Mouse (Mus musculus) adrenal gland, adult (tissue): ENCODE measurements at regions not wholly inside any gene's neighbourhood (a gene's known extent, or its start where the extent isn't known, plus 50 kb on each side); places are given as distances from the start of the nearest gene placed in this dataset.

Source experiments
- DNase-seq, 2 experiments: peaks; one replicate each; pipeline ENCODE4 v3.0.0; 2022 to 2023; ENCODE audit warnings: low spot score in 1 of 2; ENCODE audit not compliant: inconsistent age in 2 of 2

- DNase-seq, result peak in 1 of 2 experiments; percentile 50
These were observed 1909.6 kb upstream of the 5930422O12Rik start for GRCm38 (mm10) chr8:31518903-31519302.

DNA sequence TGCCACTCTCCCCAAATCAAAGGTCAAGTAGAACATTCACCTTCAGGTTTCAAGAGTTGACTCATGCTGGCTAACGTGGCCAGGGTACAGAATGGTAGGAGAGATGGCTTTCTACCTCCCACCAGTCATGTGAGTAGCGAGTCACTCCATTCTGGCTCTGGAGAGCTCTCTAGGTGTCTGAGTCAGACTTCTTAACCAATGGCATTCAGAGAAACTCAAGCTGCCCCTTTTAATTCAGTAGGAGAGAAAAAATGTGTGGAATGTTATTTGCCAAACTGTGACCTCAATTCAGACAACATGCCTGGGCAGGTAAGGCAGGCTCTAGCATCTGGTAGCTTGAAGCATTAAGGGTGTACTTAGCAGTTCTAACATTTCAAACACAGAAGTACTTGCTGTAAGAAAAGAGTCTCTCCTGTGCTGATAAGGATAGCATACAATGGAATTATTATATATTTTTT is 1907.5 kb upstream of the 5930422O12Rik start:
- peak; percentile 33 to 55 for DNase-seq

- no peak for DNase-seq
These were observed 1903.4 kb upstream of the 5930422O12Rik start for GRCm38 (mm10) chr8:31525071-31525470.

DNA sequence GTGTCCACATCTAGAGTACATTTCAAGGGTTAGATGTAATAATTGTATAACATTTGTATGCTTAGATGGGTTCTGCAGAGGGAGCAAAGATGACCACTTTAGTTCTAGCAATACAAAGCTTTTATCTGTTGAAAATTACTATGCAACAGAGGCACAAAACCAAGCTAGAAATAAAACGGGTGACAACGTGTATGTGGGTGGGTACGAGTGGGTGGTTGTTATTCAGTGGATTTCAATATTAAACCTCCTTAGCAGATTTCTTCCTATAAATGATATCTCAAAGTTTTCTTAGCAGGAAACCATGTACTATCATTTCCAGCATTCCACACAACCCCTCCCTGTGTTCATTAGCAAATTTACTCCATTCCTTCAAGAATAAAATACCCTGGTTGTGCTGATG is 1889.3 kb upstream of the 5930422O12Rik start:
- no peak for DNase-seq

DNA sequence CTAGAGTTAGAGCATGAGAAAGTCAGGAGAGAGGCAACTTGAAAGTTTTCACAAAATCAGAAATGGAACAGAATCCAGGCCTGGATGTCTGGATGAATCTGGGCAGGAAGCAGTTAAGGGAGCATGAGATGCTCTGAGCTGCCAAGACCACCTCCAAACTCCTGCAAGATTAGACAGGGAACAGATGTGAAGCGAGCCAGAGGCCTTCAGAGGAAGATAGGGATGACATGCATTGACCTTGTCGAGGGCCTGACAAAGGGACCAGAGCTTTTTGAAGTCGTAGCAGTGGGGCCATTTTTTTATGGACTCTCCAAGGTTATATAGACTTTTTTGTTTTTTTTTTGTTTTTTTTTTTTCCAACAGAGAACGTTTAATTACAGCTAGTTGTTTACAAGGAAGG is 1886.9 kb upstream of the 5930422O12Rik start:
- DNase-seq, result peak; percentile 41 to 72

GRCm38 (mm10) chr8:31574136-31574535 is 1854.4 kb upstream of the 5930422O12Rik start:
- no peak for DNase-seq

DNA sequence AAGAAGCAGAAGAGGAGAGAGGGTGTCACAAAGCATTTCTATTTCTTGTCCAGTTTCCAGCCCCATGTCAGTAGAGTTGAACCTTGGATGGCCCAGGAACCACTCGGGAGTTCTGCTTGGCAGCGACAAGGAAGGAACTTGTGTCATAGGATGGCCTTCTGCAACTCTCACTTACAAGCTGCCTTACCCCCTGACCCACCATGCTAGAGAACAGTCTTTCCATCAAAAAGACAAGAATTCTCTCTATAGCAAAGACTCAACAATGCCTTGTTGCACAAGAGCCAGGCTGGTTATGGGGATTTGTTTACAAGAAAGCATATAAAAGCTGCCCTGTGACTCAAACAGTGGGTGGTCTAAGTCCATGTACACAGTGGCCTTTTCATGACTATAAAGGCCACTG is 1852.4 kb upstream of the 5930422O12Rik start:
- DNase-seq, result no peak

DNA sequence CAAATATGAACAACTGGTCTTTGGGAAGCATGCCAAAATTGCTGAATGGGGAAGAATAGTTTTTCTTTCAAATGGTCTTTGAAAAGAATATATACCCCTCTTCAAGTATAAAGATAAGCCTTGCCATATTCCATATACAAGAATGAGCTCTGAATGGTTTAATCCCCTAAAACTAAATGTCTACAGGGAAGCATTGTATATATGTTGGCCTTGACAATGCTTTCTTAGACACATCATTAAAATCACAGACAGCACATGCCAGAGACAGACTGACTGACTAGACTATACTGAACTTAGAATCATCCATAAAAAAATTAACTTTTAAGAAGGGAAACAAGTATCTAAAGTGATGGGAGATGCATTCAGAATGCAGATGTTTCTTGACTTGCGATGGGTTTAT is 1843.8 kb upstream of the 5930422O12Rik start:
- DNase-seq, result peak in 1 of 2 experiments; percentile 24

DNA sequence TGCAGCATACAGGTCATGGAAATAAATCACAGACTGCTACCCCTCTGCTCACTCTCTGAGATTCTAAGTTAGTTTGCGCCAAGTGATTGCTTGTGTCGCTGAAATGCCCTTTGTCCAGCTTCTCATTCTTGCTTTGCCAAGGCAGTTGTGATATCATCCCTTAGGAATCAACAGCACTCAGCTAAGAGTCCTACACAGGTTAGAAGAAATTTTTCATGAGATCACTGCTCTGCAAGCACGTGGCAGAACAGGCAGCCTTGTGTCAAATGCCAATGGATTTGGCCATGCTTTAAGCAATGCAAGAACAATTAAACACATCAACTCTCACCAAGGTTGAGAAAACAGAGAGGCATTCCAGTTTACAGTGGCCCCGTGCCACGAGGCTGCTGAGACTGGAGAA is 1829.0 kb upstream of the 5930422O12Rik start:
- DNase-seq, result no peak

- DNase-seq, result no peak
These were observed 1827.5 kb upstream of the 5930422O12Rik start for GRCm38 (mm10) chr8:31600979-31601378.

- DNase-seq, result no peak
These were observed 1812.0 kb upstream of the 5930422O12Rik start for GRCm38 (mm10) chr8:31616501-31616900.

DNA sequence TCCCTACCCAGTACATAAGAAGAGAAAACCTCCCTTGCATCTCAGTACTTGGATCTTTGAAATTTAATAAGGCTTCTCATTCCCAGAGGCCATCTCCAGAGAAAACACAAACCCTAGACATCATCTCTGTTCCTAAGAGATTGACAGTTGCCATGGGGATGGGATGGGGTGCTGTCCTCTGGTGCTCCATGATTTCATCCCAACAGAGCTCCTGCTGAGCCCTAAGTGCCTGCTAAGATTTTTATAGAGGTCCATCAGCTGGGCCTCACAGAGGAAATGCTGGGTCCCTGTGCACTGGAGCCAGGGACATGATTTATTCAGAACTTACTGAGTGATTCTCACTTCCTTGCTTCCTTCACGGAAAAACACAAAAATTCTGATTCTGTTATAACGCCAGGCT is 1800.8 kb upstream of the 5930422O12Rik start:
- DNase-seq, result no peak

DNA sequence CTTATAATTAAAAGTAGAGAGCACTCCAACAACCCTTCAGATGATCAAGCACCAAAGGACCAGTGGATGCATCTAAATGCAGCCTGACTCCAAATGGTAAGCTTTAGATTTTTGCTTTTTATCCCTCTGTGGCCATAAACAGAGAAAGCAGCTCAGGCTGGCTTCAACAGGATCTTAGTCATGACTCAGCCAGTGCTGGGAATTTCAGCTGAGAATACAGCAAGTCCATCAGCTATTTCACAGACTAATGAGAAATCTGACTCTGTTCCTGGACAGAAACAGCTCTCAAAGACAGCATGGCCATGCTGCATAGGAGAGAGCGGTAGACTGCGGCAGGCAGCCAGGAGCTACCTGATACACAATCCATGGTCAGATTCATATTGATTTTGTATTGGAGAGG is 1800.4 kb upstream of the 5930422O12Rik start:
- no peak for DNase-seq

GRCm38 (mm10) chr8:31638417-31638816 is 1790.1 kb upstream of the 5930422O12Rik start:
- DNase-seq, result no peak

- no peak for DNase-seq
These were observed 1764.8 kb upstream of the 5930422O12Rik start for GRCm38 (mm10) chr8:31663717-31664116.

DNA sequence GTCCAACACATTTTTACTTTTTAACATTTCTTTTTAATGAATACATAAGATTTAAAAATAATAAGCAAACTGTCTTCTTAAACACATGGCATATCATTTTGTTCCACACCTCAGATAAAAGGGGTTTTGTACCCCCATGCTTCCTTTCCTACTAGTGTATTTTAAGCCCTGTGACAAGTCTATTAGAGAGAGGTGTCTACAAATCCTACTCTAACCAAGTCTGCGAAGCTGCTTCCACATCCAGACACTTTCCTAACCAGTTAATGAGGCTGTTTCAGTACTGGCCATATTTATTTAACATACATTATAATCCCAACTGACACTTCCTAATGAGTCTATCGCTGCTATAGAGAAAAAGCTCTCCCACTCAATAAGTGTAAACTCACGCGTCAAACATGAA is 1763.0 kb upstream of the 5930422O12Rik start:
- DNase-seq, result no peak

- DNase-seq, result no peak
These were observed 1724.3 kb upstream of the 5930422O12Rik start for GRCm38 (mm10) chr8:31704168-31704567.

- no peak for DNase-seq
These were observed 1715.0 kb upstream of the 5930422O12Rik start for GRCm38 (mm10) chr8:31713321-31714076.

DNA sequence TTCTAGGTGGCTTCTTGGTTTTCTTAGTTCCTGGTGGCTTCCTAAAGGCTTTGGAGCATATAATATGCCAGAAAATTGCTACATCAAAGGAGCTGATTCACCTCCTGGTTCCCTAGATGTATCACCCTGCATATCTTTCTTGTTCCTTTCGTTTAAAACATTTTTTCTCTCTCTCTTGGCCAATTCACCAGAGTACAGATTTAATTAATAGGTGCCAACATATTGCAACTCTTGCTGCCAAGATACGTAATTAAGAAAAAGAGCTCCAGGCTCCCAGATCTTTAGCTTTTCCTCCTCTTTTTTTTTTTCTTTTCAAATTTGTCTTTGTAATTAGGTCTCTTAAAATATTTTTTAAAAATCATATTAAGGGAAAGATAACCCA is 1714.4 kb upstream of the 5930422O12Rik start:
- no peak for DNase-seq

DNA sequence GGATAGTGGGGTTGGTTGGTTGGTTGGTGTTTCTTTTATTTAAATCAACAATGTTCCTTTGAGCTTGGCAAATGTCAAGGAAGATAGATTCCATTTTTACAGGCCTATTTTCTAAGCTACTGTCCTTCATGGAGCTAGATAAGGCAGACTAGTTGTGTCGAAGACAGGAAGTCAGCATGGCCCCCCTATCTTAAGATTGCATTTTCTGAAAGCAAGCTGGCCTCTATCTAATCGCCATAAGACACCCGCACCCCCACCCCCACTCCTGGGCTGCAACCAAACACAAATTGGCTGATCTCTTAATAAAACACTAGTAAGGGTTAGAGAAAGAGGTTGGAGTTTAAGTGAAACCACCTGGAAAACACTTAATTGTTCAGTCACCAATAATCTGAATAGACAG is 1708.5 kb upstream of the 5930422O12Rik start:
- peak in 1 of 2 experiments; percentile 28 for DNase-seq

DNA sequence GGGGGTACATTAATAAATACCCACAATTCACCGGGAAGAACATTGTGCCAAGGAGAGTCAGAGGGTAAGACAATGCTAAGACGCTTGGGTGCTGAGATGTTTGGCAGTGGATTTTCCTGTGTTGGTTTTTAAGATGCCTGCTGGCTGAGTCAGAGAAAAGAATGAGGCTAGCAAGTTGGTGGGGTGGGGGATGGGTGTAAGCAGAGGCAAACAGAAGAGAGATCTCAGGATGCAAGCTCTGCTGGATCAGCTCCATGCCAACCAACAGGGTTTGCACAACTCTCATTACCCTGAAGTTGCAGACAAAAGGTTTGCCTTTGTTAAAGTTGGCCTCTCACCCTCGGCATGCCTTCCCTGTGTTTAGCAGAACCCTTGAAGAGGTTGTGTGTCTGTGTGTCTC is 1707.9 kb upstream of the 5930422O12Rik start:
- peak; percentile 10 to 51 for DNase-seq

DNA sequence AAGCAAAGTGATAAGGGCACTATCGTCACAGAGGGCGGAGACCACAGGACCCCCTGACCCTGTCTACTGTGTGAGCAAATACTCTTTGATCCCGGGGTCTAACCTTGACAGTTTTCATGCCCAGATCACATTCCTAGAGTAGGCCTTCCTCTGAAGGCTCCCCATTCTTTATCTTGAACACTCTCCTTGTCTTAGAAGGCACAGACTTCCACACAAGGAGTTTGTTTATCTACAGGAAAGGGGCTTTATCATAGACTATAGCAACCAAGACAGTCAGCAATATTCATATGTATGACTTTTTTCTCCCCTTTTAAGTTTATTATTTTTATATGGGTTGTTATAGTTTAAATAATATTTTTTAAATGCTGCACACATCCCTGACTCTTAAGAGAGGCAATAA is 1703.1 kb upstream of the 5930422O12Rik start:
- no peak for DNase-seq

GRCm38 (mm10) chr8:31735610-31736009 is 1692.9 kb upstream of the 5930422O12Rik start:
- DNase-seq, result no peak
